Mouse (Mus musculus) brown adipose tissue, adult 24 weeks (tissue): ENCODE data around the gene Glo1. TPM values are rescaled to one million over a fixed set of nuclear protein-coding genes. Genes with fewer than 3 reads are reported as not detected.

Source experiments
- H3K27ac ChIP-seq: fragments of 200-500 bp; replicated peaks from 2 replicates; pipeline ENCODE4 v1.5.1; 2012; ENCODE audit warnings: low read depth, mild to moderate bottlenecking, low read length
- H3K4me1 ChIP-seq: fragments of 200-500 bp; 2 replicates; pipeline ENCODE4 v1.6.1; 2012; ENCODE audit warnings: low read length, mixed read lengths; ENCODE audit not compliant: control insufficient read depth, insufficient read depth, insufficient read length
- H3K4me3 ChIP-seq: fragments of 200-500 bp; 2 replicates; pipeline ENCODE4 v1.5.1; 2012; ENCODE audit warnings: low read depth, mild to moderate bottlenecking, low read length, moderate library complexity; ENCODE audit not compliant: insufficient read depth
- polyA plus RNA-seq: library from polyadenylated mRNA; stranded (reverse); fragments of >200 nt; gene quantifications from 2 replicates; pipeline ENCODE4 v1.2.4, GENCODE M21; 2012; ENCODE audit not compliant: missing spikeins, insufficient read depth, insufficient read length

Glo1 gene
- polyA plus RNA-seq, 1 experiment = 106 TPM

- H3K27ac ChIP-seq = no peak overlapping the region
- peaks cover 9% of the 10 kb centered on the region; the same call in 1 of the 2 replicates for H3K4me1 ChIP-seq
- no peak overlapping the region for H3K4me3 ChIP-seq
These were observed 20.0 kb downstream of the Glo1 start for GRCm38 (mm10) chr17:30606634-30607081.

- Histone ChIP-seq H3K4me3 (no peak overlapping the region), H3K27ac (no peak overlapping the region)
These were observed 20.5 kb downstream of the Glo1 start for GRCm38 (mm10) chr17:30606206-30606605.

GRCm38 (mm10) chr17:30605001-30605400, 21.7 kb downstream of the Glo1 start:
- no peak overlapping the region for H3K27ac ChIP-seq
- peaks cover 4% of the 10 kb centered on the region; the same call in 1 of the 2 replicates for H3K4me1 ChIP-seq
- H3K4me3 ChIP-seq = no peak overlapping the region

More at GRCm38 (mm10) chr17:30606206-30606605, 20.5 kb downstream of the Glo1 start:
- peaks cover 5% of the 10 kb centered on the region; the same call in 1 of the 2 replicates for H3K4me1 ChIP-seq

- H3K4me1 ChIP-seq = peaks cover 4% of the 10 kb centered on the region; the same call in 1 of the 2 replicates
- H3K27ac ChIP-seq = no peak overlapping the region
- no peak overlapping the region for H3K4me3 ChIP-seq
These were observed 22.4 kb downstream of the Glo1 start for GRCm38 (mm10) chr17:30604296-30604695.

GRCm38 (mm10) chr17:30602175-30602574, 24.5 kb downstream of the Glo1 start:
- Histone ChIP-seq H3K4me3 (no peak overlapping the region), H3K27ac (no peak overlapping the region), H3K4me1 (no peaks in the 10 kb centered on the region)

- Histone ChIP-seq H3K27ac (no peak overlapping the region), H3K4me3 (no peak overlapping the region), H3K4me1 (no peaks in the 10 kb centered on the region)
These were observed 28.4 kb downstream of the Glo1 start for GRCm38 (mm10) chr17:30598300-30598699.

GRCm38 (mm10) chr17:30597786-30598185, 28.9 kb downstream of the Glo1 start:
- no peaks in the 10 kb centered on the region for H3K4me1 ChIP-seq
- H3K27ac ChIP-seq = no peak overlapping the region

GRCm38 (mm10) chr17:30594846-30595245, 31.8 kb downstream of the Glo1 start:
- Histone ChIP-seq H3K4me3 (no peak overlapping the region), H3K4me1 (no peaks in the 10 kb centered on the region), H3K27ac (no peak overlapping the region; the same call in 1 of the 2 replicates)

More at GRCm38 (mm10) chr17:30597786-30598185, 28.9 kb downstream of the Glo1 start:
- H3K4me3 ChIP-seq = no peak overlapping the region

GRCm38 (mm10) chr17:30594407-30594806, 32.3 kb downstream of the Glo1 start:
- no peaks in the 10 kb centered on the region for H3K4me1 ChIP-seq
- H3K4me3 ChIP-seq = no peak overlapping the region
- no peak overlapping the region; the same call in 1 of the 2 replicates for H3K27ac ChIP-seq

- Histone ChIP-seq H3K4me3 (no peak overlapping the region), H3K27ac (no peak overlapping the region), H3K4me1 (no peaks in the 10 kb centered on the region)
These were observed 36.1 kb downstream of the Glo1 start for GRCm38 (mm10) chr17:30590417-30591198.

GRCm38 (mm10) chr17:30583258-30584001, 43.2 kb downstream of the Glo1 start:
- no peaks in the 10 kb centered on the region for H3K4me1 ChIP-seq
- H3K27ac ChIP-seq = no peak overlapping the region
- no peak overlapping the region for H3K4me3 ChIP-seq

- no peak overlapping the region for H3K4me3 ChIP-seq
- no peak overlapping the region for H3K27ac ChIP-seq
- H3K4me1 ChIP-seq = no peaks in the 10 kb centered on the region
These were observed 44.4 kb downstream of the Glo1 start for GRCm38 (mm10) chr17:30582313-30582712.

GRCm38 (mm10) chr17:30581201-30581600, 45.5 kb downstream of the Glo1 start:
- no peak overlapping the region for H3K27ac ChIP-seq
- no peak overlapping the region for H3K4me3 ChIP-seq
- H3K4me1 ChIP-seq = peaks cover 4% of the 10 kb centered on the region

GRCm38 (mm10) chr17:30580781-30581180, 45.9 kb downstream of the Glo1 start:
- H3K4me1 ChIP-seq = peaks cover 4% of the 10 kb centered on the region
- H3K4me3 ChIP-seq = no peak overlapping the region
- H3K27ac ChIP-seq = no peak overlapping the region

- Histone ChIP-seq H3K4me3 (peak overlapping the region; percentile 97), H3K4me1 (peaks cover 9% of the 10 kb centered on the region), H3K27ac (no peak overlapping the region)
These were observed 49.7 kb downstream of the Glo1 start for GRCm38 (mm10) chr17:30576946-30577345.
